Mouse (Mus musculus) G1E-ER4 (cell line): ENCODE results near the gene Dlk1. TPM values are rescaled to one million over a fixed set of nuclear protein-coding genes. Genes with fewer than 3 reads are reported as not detected.

Experiments used
- GATA1 ChIP-seq: IDR thresholded peaks from one replicate; pipeline ENCODE4 v1.8.0; 2012; ENCODE audit warnings: low read length, inconsistent platforms
- polyA plus RNA-seq: library from polyadenylated mRNA; stranded (reverse); fragments of >175 nt; gene quantifications from 2 replicates; pipeline ENCODE4 v1.2.3, GENCODE M21; 2012

Dlk1 gene
- polyA plus RNA-seq, 1 experiment, result not detected

DNA sequence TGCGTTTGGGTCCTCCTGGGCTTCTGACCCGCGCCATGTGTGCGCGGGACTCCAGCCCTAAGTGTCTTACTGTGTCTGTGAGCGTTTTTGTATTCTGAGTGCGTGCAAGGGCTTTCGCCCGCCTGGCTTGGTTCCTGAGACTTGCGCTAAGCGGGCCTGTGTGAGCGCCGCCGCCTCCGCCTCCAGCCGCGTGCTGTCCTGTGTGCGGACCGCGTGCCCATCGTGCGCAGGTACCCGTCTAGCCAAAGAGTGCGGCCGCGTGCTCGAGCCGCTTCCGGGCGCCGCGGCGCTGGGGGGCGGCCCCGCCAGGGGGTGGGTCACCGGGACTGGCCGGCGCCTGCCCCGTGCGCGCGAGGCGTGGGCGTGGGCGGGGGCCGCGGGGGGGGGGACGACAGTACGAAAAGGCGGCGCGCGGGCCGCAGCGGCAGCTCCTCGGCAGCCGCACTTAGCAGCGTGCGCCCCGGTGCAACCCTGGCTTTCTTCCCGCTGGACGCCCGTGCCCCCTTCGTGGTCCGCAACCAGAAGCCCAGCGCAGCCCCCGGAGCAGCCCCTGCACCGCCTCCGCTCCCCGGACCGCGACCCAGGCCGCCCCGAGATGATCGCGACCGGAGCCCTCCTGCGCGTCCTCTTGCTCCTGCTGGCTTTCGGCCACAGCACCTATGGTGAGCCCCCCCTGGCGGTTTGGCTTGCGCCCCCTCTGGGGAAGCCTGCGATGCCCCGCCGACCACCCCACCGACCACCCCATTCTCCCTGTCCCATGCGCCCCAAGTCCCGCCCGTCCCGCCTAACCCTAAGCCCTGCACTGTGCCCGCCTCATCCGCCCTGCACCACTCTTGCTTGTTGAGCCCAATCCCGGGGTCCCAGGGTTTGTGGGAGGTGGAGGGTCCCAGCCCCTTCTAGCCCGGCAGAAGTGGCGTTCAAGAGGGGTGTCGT lies 708 bp downstream of the Dlk1 start:
- TF ChIP-seq GATA1, result no peak

DNA sequence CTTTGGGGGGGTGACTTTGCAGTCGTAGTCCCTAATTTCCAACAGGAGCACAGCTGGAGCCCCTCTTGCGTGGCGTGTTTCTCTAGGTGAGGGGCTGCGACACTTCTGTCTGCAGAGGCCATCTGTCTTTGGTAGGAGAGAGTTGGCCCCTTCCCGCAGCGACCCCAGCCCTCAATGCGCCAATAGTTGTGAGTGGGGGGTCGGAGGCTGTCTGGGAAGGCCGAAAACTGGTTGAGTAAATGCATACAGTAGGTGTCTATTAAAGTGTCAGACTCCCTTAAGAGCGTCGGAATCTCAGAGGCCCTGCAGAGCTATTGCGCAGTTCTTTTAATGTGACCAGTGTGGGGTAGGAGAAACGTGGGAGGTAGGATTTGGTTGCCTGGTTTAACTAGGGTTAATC lies 1.5 kb downstream of the Dlk1 start:
- no peak for TF ChIP-seq GATA1

DNA sequence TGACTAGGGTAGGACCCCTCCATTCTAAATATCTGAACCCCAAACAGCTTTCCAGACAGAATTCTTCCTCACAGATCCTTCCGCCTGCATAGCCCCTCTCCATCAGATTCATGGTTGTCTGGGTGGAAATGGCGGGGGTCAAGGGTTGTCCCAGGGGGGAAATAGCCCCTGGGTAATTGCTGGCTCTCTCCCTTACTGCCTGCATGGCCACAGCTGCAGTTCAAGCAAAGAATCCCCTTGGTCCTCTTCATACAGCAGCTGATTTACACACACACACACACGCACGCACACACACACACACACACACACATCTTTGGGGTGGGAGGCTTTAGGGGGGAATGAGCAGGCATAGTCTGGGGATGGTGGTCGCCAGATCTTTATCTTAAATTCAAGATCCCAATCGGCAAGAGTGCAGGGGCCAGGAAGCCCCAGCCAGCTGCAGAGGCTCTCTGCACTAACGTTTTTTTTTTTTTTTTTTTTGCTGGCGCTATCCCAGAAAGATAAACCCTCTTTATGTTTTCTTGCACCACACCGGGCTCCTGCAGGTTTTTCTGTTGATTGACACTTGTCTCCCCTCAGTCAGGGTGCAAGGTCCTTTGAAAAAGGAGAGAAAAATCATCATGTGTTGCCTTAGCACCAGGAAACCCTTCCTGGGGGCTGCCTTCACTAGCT lies 4.0 kb downstream of the Dlk1 start:
- TF ChIP-seq GATA1, result no peak

DNA sequence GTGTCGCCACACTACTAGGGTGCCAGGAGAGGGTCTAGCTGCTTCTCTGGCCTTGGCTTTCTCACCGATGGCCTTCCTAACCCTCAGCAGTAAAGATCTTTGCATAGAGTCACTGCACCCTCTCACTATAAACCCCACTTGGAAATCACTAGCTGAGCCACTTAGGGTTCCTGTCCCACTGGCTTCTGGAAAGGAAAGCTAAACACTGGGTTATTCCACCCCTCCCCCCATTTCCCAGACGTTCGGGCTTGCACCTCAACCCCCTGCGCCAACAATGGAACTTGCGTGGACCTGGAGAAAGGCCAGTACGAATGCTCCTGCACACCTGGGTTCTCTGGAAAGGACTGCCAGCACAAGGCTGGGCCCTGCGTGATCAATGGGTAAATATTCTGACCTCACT lies 5.2 kb downstream of the Dlk1 start:
- TF ChIP-seq GATA1, result no peak

DNA sequence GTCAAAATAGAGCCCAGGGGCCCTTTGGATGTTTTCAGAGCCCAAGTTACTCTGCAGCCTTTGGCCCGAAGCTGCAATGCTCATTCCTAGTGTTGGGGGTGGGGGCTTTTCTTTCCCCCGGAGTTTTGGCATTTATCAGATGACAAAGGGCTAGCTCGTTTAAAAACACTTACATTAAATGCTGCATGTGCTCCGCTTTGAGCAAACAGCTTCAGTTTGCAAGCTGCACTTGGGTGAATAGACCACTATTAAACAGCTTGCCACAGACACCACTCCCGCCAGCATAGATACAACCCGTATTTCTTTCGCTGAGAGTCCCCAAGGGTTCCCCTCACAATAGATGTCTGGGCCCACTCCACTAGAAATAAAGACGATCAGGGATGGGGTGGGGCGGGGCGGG lies 6.3 kb downstream of the Dlk1 start:
- TF ChIP-seq GATA1, result no peak

DNA sequence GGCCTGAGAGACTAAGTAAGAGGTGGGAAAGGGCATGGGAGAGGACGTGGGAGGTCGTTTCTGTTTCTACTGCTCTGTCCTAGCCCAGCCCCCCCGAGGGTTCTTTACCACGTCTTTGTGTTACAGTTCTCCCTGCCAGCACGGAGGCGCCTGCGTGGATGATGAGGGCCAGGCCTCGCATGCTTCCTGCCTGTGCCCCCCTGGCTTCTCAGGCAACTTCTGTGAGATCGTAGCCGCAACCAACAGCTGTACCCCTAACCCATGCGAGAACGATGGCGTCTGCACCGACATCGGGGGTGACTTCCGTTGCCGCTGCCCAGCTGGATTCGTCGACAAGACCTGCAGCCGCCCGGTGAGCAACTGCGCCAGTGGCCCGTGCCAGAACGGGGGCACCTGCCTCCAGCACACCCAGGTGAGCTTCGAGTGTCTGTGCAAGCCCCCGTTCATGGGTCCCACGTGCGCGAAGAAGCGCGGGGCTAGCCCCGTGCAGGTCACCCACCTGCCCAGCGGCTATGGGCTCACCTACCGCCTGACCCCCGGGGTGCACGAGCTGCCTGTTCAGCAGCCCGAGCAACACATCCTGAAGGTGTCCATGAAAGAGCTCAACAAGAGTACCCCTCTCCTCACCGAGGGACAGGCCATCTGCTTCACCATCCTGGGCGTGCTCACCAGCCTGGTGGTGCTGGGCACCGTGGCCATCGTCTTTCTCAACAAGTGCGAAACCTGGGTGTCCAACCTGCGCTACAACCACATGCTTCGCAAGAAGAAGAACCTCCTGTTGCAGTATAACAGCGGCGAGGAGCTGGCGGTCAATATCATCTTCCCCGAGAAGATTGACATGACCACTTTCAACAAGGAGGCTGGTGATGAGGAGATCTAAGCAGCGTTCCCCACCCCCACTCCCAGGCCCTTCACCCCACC lies 7.1 kb downstream of the Dlk1 start:
- no peak for TF ChIP-seq GATA1

DNA sequence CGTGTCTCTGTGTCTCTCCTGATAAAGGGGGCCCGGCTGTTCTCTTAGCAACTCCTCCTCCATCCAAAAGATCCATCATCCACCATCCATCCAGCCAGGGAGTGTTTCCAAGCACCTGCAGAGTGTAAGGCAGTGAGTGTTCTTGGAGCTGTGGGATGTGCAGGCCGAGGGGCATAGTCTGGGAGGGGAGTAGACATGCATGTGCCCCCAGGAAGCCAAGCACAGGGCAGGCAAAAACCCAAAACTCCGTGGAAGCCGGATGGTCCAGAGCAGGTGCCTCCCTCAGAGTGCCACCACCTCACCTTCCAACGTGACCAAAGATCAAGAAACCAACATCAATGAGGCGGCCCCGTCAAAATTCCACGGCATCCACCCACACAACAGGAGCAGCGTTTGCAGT lies 10.0 kb downstream of the Dlk1 start:
- TF ChIP-seq GATA1, result no peak

DNA sequence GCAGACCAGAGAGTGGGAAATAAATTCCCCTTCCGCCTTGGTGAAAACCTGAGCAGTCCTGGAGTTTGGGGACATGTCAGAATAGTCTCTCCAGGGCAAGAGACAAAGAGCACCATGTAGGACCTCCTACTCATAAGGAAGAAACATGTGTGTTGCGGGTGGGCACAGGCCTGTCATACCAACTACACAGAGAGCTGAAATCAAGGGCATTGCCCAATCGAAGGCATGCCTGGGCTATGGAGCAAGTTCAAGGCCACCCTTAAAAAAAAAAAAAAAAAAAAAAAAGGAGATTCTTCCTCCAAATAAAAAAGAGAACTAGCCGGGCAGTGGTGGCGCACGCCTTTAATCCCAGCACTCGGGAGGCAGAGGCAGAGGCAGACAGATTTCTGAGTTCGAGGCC lies 17.2 kb downstream of the Dlk1 start:
- TF ChIP-seq GATA1, result no peak

DNA sequence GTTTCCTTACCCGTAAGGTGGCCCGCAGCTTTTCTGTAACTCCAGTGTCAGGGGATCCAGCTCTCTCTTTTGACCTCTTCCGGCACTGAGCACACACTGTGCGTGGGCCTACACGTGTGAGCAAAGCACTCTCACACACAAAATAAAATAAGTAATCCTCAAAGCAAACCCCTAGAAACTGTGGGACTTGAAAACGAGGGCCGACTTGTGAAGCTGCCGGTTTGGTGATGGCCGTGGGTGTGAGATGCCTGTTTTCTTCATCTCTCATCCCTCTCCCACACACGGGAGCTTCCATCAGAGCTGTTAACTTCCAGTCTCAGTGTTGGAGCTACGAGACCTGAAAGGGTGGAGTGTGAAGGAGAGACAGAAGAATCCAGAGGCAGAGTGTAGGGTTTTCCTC lies 20.0 kb downstream of the Dlk1 start:
- TF ChIP-seq GATA1, result no peak

DNA sequence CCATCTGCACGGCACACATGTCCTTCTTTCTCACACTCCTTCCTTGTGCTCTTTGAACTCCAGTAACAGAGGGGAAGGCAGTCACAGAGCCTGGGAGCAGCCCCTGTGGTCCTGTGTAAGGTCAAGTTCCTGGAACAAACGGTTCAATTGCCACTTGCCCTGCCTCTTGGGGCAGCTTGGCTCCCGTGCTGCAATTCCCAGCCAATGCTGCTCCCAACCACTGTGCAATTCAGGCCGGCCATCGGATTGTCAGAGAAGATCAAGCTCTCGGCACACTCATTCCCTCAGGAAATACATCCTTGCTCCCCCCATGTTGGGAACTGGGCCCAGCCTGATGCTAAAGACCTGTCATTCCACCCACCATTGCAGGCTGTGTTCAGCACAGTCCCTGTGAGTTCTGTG lies 21.0 kb downstream of the Dlk1 start:
- no peak for TF ChIP-seq GATA1

DNA sequence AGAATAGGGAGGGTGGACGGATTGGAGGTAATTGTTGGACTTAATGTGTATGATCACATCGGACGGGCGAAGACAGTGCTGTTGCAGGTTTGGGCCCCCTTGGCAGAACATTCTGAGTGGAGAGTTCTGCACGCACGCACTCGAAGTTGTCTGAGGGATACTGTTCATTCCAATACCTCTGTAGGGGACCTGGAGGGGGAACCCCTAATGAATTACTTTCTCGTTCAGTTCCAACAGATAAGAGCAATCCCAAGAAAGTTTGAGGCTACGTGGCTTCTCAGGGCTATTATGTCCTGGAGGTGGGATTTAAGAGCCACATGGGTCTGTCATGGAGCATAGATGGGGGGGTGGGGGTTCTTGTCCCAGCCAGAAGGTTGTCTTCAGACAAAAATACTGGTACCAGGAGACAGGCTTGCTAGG lies 21.6 kb downstream of the Dlk1 start:
- TF ChIP-seq GATA1, result no peak

DNA sequence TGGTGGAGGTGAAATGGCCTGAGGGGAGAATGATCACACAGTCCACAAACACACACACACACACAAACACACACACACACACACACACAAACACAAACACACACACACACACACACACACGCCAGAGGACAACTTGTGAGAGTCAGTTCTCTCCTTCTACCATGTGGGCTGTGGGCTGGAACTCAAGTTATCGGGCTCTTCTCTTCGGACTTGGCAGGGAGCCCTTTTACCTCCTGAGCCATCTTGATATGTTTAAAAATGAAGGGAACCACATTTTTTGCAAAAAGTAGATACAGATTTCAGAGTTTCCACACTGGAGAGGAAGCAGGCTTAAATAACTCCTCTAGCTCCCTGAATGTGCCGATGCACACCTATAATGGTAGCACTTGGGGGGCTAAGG lies 22.9 kb downstream of the Dlk1 start:
- TF ChIP-seq GATA1, result no peak

DNA sequence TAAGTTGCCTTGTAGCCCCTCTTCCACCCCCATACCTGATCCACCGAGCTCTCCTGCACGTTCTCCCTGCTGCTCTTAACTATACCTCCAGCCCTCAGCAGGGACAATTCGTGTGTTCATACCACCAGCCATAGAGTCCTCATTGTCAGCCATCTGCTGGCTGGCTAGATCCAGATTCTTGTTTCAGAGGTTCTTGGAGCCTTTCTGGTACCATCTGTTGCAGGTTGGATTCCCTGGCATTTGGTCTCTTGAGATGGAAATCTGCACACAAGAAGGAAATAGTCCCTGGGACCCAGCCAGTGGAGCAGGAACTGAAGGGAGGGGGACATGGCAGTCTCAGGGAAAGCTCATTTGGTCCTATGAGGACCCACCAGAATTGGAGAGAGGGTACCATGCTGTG lies 39.1 kb downstream of the Dlk1 start:
- TF ChIP-seq GATA1, result no peak

DNA sequence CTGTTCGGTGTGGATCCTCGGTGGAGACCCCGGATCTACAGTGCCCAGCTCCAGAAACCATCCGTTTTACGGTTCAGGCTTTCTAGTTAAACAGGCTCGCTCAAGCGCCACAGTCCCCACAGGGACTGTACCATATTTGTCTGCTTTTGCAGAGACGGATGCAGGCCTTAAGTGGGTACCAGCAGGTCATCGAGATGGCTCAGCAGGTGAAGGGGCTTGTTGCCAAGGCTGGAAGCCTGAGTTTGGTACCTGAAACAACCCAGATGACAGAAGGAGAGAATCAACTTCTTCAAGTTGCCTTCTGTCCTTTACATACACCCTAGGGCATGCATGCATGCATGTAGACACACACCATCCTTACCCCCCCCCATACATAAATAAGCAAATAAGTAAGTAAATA lies 40.8 kb downstream of the Dlk1 start:
- no peak for TF ChIP-seq GATA1

DNA sequence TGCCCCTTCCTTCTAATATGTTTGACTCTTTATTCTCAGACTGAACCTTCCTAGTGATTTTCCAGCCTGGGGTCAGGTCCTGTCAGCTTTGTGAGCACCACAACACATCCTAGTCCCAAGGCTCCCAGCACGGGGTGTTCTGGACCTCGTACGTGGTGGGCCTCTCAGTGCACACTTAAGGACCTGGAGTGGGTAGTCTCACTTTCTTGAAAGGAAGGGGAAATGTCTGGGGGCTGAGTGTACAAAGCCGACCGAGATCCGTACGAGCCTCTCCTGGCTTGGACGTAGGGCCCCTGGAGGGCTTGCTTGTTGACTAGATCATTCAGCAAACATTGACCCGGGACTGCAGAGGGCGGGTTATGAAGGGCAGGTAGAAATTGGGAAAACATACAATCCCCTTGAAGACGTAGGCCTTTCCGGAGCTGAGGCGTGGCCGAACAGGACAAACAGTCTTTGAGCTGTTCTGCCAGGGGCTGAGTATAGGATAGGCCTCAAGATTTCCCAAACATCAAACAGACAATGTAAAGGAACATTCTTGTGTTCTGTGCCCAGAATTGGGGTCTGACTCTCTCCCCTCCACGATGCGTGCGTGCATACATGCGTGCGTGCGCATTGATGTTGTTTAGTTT lies 42.5 kb downstream of the Dlk1 start:
- no peak for TF ChIP-seq GATA1
